Mouse (Mus musculus): ENCODE measurements around the gene Slc25a26. TPM values are rescaled to one million over a fixed set of nuclear protein-coding genes. Genes with fewer than 3 reads are reported as not detected.
A peak's percentile ranks its signal among the peaks of the same experiment; 100 is the strongest.

Slc25a26 gene
- polyA plus RNA-seq, 1 experiment from 2014 or later, result 9.3 TPM

DNA sequence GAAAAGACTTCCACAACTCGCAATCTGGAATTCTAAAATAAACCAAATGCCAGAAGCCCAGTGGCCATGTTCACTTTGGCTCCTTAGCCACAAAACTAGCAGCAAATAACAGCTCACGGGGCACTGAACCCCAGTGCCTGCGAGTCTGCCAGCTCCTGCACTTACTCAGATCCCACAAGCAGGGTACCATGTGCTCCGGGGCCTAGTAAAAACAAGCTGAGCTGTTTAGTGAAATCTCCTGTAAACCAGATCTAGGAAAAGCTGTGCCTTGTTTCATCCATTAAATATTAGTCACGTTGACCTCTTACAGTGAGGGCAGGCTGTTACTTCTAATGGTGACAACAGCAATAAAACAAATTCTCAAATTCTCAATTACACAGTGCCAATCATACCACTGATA, 118.5 kb downstream of the Slc25a26 start:
- Histone ChIP-seq H3K4me1 (replicated peaks) (no peaks in the 10 kb centered on the region), H3K27ac (no peak overlapping the region), H3K27me3 (ENCODE audit: insufficient read depth, poor library complexity, severe bottlenecking) (no peaks in the 10 kb centered on the region), H3K36me3 (peaks cover 100% of the 10 kb centered on the region), H3K4me3 (no peak overlapping the region), H3K9me3 (no peaks in the 10 kb centered on the region)
- DNase-seq (ENCODE audit: low spot score), result no peak
- WGBS, result 87% methylated on average over 5 of the region's 5 CpGs

DNA sequence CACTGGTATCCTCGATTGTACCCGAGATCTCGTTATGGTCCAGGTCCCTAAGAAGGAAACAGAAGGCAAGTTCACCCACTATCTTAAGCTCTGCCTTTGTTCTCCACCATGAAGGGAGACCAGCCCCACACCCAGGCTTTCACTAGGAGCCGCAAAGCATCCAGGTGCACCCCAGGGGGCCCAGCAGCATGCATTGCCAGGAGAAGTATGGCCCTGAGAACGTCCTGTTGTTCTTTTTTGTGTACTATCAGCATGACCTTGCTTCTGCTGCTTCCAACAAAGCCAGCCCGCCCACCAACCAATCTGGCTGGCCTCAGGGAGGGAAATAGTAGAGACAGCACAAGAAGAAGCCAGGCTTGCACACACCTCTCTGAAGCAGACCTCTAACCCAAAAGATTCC, 120.2 kb downstream of the Slc25a26 start:
- H3K4me1 ChIP-seq (replicated peaks), result no peaks in the 10 kb centered on the region
- 75% methylated on average over 6 of the region's 6 CpGs for WGBS
- H3K36me3 ChIP-seq, result peaks cover 100% of the 10 kb centered on the region
- DNase-seq (ENCODE audit: low spot score), result no peak
- no peaks in the 10 kb centered on the region for H3K9me3 ChIP-seq
- H3K27ac ChIP-seq, result no peak overlapping the region
- no peak overlapping the region for H3K4me3 ChIP-seq
- H3K27me3 ChIP-seq (ENCODE audit: insufficient read depth, poor library complexity, severe bottlenecking), result no peaks in the 10 kb centered on the region

GRCm38 (mm10) chr6:94620801-94621301, 120.7 kb downstream of the Slc25a26 start:
- Histone ChIP-seq H3K9me3 (no peaks in the 10 kb centered on the region), H3K27ac (no peak overlapping the region), H3K4me1 (replicated peaks) (no peaks in the 10 kb centered on the region; the same call in 1 of the 2 replicates), H3K27me3 (ENCODE audit: insufficient read depth, poor library complexity, severe bottlenecking) (no peaks in the 10 kb centered on the region), H3K36me3 (peaks cover 100% of the 10 kb centered on the region), H3K4me3 (no peak overlapping the region)
- 86% methylated on average over 9 of the region's 9 CpGs for WGBS
- DNase-seq (ENCODE audit: low spot score), result no peak

GRCm38 (mm10) chr6:94622983-94623382, 122.9 kb downstream of the Slc25a26 start:
- Histone ChIP-seq H3K36me3 (peaks cover 100% of the 10 kb centered on the region), H3K9me3 (no peaks in the 10 kb centered on the region), H3K27ac (no peak overlapping the region), H3K4me3 (no peak overlapping the region), H3K4me1 (replicated peaks) (peaks cover 16% of the 10 kb centered on the region), H3K27me3 (ENCODE audit: insufficient read depth, poor library complexity, severe bottlenecking) (no peaks in the 10 kb centered on the region)
- 83% methylated on average over 4 of the region's 4 CpGs for WGBS
- peak; percentile 68 for DNase-seq (ENCODE audit: low spot score)

GRCm38 (mm10) chr6:94624543-94624942, 124.4 kb downstream of the Slc25a26 start:
- 90% methylated on average over 5 of the region's 5 CpGs for WGBS
- peaks cover 100% of the 10 kb centered on the region for H3K36me3 ChIP-seq

GRCm38 (mm10) chr6:94625896-94626295, 125.8 kb downstream of the Slc25a26 start:
- H3K27ac ChIP-seq, result peak overlapping the region; percentile 59; the same call in 1 of the 2 replicates
- no peak for DNase-seq (ENCODE audit: low spot score)
- no peak overlapping the region for H3K4me3 ChIP-seq
- no peaks in the 10 kb centered on the region for H3K9me3 ChIP-seq
- H3K36me3 ChIP-seq, result peaks cover 92% of the 10 kb centered on the region
- no peaks in the 10 kb centered on the region for H3K27me3 ChIP-seq (ENCODE audit: insufficient read depth, poor library complexity, severe bottlenecking)
- 91% methylated on average over 5 of the region's 5 CpGs for WGBS
- H3K4me1 ChIP-seq (replicated peaks), result peaks cover 44% of the 10 kb centered on the region

More at GRCm38 (mm10) chr6:94624543-94624942, 124.4 kb downstream of the Slc25a26 start:
- no peaks in the 10 kb centered on the region for H3K9me3 ChIP-seq
- H3K27me3 ChIP-seq (ENCODE audit: insufficient read depth, poor library complexity, severe bottlenecking), result no peaks in the 10 kb centered on the region
- no peak for DNase-seq (ENCODE audit: low spot score)
- H3K4me1 ChIP-seq (replicated peaks), result peaks cover 31% of the 10 kb centered on the region
- no peak overlapping the region for H3K4me3 ChIP-seq
- no peak overlapping the region for H3K27ac ChIP-seq

DNA sequence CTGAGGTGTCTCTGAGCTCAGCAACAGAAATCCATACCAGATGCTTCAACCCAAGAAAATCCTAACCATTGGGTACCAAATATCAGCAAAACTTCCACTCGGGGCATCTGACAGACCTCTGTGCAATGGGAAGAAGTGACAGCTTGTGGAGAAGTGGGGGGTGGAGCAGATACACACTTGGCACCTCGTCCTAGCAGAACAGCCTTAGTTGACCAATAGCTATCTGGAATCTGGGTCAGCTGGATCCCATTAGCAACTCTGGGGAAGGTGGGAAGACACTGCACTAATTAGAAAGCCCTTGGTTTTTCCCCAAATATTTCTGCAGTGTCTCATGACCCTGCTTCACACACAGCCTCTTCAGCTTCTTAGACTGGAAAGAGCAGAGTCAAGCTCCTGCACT, 126.7 kb downstream of the Slc25a26 start:
- DNase-seq (ENCODE audit: low spot score), result no peak
- Histone ChIP-seq H3K27me3 (ENCODE audit: insufficient read depth, poor library complexity, severe bottlenecking) (no peaks in the 10 kb centered on the region), H3K27ac (peak overlapping the region; percentile 59; the same call in 1 of the 2 replicates), H3K36me3 (peaks cover 82% of the 10 kb centered on the region), H3K9me3 (no peaks in the 10 kb centered on the region), H3K4me3 (no peak overlapping the region), H3K4me1 (replicated peaks) (peaks cover 53% of the 10 kb centered on the region)
- WGBS, result 57% methylated on average over 2 of the region's 2 CpGs

DNA sequence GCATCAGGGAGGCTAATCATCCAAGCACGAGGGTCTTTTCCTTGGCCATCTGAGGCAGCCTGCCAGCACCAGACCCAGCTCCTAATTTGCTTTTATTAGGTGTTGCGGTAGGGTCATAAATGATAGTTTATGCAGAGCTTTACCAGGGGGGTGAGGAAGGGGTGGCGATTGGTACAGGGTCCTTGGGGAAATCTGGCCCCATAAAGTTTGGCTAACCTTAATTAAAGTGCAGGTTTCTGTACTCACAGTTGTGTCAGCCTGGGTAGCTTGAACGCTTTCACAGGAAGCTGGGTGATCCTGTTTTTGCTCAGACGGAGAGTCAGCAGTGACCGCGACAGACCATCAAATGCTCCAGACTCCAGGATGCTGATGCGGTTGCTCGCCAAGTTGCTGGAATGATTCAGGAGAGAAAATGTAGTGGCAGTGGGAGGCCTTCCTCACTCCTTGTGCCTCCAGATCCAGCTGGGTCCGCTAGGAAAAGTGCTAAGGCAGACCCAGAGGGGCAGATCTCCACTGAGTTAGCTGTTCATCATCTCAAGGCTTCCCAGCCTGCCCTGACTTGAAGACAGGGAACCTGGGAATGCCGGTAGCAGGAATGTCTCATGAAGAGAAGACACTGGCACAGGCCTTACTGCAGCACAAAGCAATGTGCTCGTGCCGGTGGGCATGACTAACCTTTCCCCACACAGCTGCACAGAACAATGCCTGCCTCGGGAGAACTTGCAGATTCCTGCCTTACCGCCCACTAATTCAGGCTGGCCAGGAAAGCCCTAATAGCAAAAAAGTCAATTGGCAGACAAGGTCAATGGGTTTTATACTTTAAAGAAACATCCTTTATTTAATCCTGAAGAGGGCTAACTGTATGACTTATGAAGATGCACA, 127.8 kb downstream of the Slc25a26 start:
- Histone ChIP-seq H3K27me3 (ENCODE audit: insufficient read depth, poor library complexity, severe bottlenecking) (no peaks in the 10 kb centered on the region), H3K36me3 (peaks cover 71% of the 10 kb centered on the region), H3K27ac (peak overlapping the region; percentile 85), H3K4me3 (no peak overlapping the region), H3K9me3 (no peaks in the 10 kb centered on the region), H3K4me1 (replicated peaks) (peaks cover 65% of the 10 kb centered on the region)
- WGBS, result 64% methylated on average over 15 of the region's 15 CpGs
- DNase-seq (ENCODE audit: low spot score), result no peak

DNA sequence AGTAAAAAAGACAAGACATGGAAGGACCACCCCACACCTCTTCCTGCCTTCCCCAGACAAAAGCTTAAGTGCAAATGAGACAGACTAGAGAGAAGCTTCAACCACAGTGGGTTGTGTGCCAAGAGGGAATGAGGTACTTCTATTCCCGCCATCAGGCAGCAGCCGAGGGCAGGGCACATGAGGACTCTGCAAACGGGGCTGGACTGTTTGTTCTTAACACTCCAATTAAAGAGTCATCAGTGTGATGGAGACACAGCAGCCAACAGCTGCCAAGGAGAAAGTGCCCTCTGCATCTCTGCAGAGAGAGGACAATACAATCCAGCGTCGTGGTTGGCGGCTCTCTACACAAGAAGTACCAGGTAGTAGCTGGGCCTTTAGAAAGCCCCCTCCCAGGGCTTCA, 128.7 kb downstream of the Slc25a26 start:
- Histone ChIP-seq H3K4me1 (replicated peaks) (peaks cover 68% of the 10 kb centered on the region), H3K36me3 (peaks cover 63% of the 10 kb centered on the region), H3K4me3 (no peak overlapping the region), H3K27ac (peak overlapping the region; percentile 85), H3K27me3 (ENCODE audit: insufficient read depth, poor library complexity, severe bottlenecking) (no peaks in the 10 kb centered on the region), H3K9me3 (no peaks in the 10 kb centered on the region)
- no peak for DNase-seq (ENCODE audit: low spot score)
- WGBS, result 73% methylated on average over 6 of the region's 6 CpGs

DNA sequence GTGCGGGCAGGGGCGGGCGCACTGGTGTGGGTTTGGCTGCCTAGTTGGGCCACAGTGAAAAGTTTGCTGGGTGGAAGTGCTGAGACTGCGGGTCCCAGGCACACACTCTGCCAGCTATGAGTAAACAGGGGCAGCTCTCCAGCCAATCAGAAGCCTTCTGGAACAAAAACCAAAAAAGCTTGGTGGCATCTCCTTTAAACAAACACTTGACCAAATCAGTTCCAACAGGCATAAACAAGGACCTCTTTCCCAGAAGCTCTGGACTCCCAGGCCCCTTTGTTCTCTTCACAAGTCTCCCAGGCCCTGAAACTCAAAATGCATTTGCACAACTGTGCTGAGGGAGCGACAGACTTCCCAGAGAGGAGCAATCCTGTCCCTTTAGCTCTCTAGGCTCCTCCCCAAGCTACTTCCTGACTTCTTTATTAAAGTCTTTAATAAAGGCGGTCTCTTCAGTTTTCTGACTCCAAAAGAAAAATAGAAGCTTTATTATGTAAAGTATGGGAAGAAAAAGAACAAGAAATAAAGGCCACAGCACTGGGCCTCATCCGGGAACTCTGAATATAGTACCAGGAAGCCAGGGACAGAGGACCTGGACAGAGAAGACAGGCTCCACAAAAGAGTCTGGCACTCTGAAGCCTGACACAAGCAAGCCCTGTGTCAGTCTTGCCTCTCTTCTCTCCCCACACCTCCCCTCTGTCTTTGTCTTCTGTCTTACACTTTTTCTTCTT, 131.1 kb downstream of the Slc25a26 start:
- Histone ChIP-seq H3K36me3 (peaks cover 38% of the 10 kb centered on the region), H3K4me1 (replicated peaks) (peaks cover 86% of the 10 kb centered on the region), H3K27ac (peak overlapping the region; percentile 85), H3K27me3 (ENCODE audit: insufficient read depth, poor library complexity, severe bottlenecking) (no peaks in the 10 kb centered on the region), H3K4me3 (no peak overlapping the region), H3K9me3 (no peaks in the 10 kb centered on the region)
- WGBS, result 49% methylated on average over 7 of the region's 7 CpGs
- peak; percentile 46 for DNase-seq (ENCODE audit: low spot score)

GRCm38 (mm10) chr6:94631779-94632082, 131.6 kb downstream of the Slc25a26 start:
- H3K36me3 ChIP-seq, result peaks cover 33% of the 10 kb centered on the region
- peaks cover 86% of the 10 kb centered on the region for H3K4me1 ChIP-seq (replicated peaks)
- H3K4me3 ChIP-seq, result no peak overlapping the region
- DNase-seq (ENCODE audit: low spot score), result peak; percentile 21
- H3K27ac ChIP-seq, result peak overlapping the region; percentile 85
- WGBS, result 55% methylated on average over 6 of the region's 6 CpGs
- H3K27me3 ChIP-seq (ENCODE audit: insufficient read depth, poor library complexity, severe bottlenecking), result no peaks in the 10 kb centered on the region
- no peaks in the 10 kb centered on the region for H3K9me3 ChIP-seq

GRCm38 (mm10) chr6:94634274-94634673, 134.1 kb downstream of the Slc25a26 start:
- no peaks in the 10 kb centered on the region for H3K27me3 ChIP-seq (ENCODE audit: insufficient read depth, poor library complexity, severe bottlenecking)
- DNase-seq (ENCODE audit: low spot score), result no peak
- no peak overlapping the region for H3K4me3 ChIP-seq
- peak overlapping the region; percentile 83 for H3K27ac ChIP-seq
- 89% methylated on average over 4 of the region's 4 CpGs for whole genome bisulfite sequencing
- no peaks in the 10 kb centered on the region for H3K9me3 ChIP-seq
- H3K36me3 ChIP-seq, result peaks cover 8% of the 10 kb centered on the region
- H3K4me1 ChIP-seq (replicated peaks), result peaks cover 87% of the 10 kb centered on the region

GRCm38 (mm10) chr6:94634710-94635109, 134.6 kb downstream of the Slc25a26 start:
- Histone ChIP-seq H3K36me3 (peaks cover 3% of the 10 kb centered on the region), H3K4me1 (replicated peaks) (peaks cover 85% of the 10 kb centered on the region), H3K27ac (peak overlapping the region; percentile 83), H3K9me3 (no peaks in the 10 kb centered on the region), H3K4me3 (no peak overlapping the region), H3K27me3 (ENCODE audit: insufficient read depth, poor library complexity, severe bottlenecking) (no peaks in the 10 kb centered on the region)
- no peak for DNase-seq (ENCODE audit: low spot score)
- 70% methylated on average over 9 of the region's 9 CpGs for WGBS

All from hindbrain, embryonic 10.5 days (tissue).